Mouse (Mus musculus) neural tube, embryonic 15.5 days (tissue): ENCODE data around the gene Erf. TPM values are rescaled to one million over a fixed set of nuclear protein-coding genes. Genes with fewer than 3 reads are reported as not detected.

Experiments
- ATAC-seq: fragments of 200-750 bp; cut with Nextera tagmentation; 2 replicates; pipeline ENCODE4 v1.8.0; 2017; ENCODE audit warnings: mild to moderate bottlenecking, moderate TSS enrichment, moderate library complexity; ENCODE audit not compliant: low FRiP score
- H3K27ac ChIP-seq: fragments of 300-500 bp; sonication (generic); replicated peaks from 2 replicates; pipeline ENCODE4 v1.5.1; 2015; ENCODE audit warnings: mild to moderate bottlenecking, inconsistent platforms
- H3K27me3 ChIP-seq: fragments of 300-500 bp; sonication (generic); replicated peaks from 2 replicates; pipeline ENCODE4 v1.6.1; 2015; ENCODE audit warnings: inconsistent platforms
- H3K36me3 ChIP-seq: fragments of 300-500 bp; sonication (generic); 2 replicates; pipeline ENCODE4 v1.6.1; 2015; ENCODE audit warnings: inconsistent platforms
- H3K4me1 ChIP-seq: fragments of 300-500 bp; sonication (generic); 2 replicates; pipeline ENCODE4 v1.6.1; 2015; ENCODE audit warnings: inconsistent platforms
- H3K4me2 ChIP-seq: fragments of 300-500 bp; sonication (generic); 2 replicates; pipeline ENCODE4 v1.6.1; 2015; ENCODE audit warnings: inconsistent platforms, mild to moderate bottlenecking, moderate library complexity
- H3K4me3 ChIP-seq: fragments of 300-500 bp; sonication (generic); replicated peaks from 2 replicates; pipeline ENCODE4 v1.5.1; 2015; ENCODE audit warnings: mild to moderate bottlenecking, inconsistent platforms
- H3K9ac ChIP-seq: fragments of 300-500 bp; sonication (generic); replicated peaks from 2 replicates; pipeline ENCODE4 v1.6.1; 2015; ENCODE audit warnings: mild to moderate bottlenecking, inconsistent platforms
- H3K9me3 ChIP-seq: fragments of 300-500 bp; sonication (generic); replicated peaks from 2 replicates; pipeline ENCODE4 v1.6.1; 2016; ENCODE audit warnings: inconsistent platforms
- WGBS: fragments of 180-500 bp; shearing (Covaris S2); methylation state at CpG from one replicate; pipeline ENCODE4 v1.1.7; 2015; ENCODE audit warnings: mixed read lengths; 5-methylcytosine and 5-hydroxymethylcytosine counted together
- polyA plus RNA-seq: library from polyadenylated mRNA; unstranded; fragments of >200 nt; fragmentation: Nextera tagmentation; extraction: Ambion mirVana; gene quantifications from 2 replicates; pipeline ENCODE4 v1.2.1, GENCODE M21; 2015

Erf gene
- polyA plus RNA-seq, 1 experiment from 2014 or later, result 3.7 TPM

GRCm38 (mm10) chr7:25214172-25214571 lies 36.4 kb downstream of the Erf start:
- WGBS, result 90% methylated on average over 2 of the region's 2 CpGs
- Histone ChIP-seq H3K9ac (no peak overlapping the region), H3K36me3 (peaks cover 53% of the 10 kb centered on the region), H3K4me3 (no peak overlapping the region), H3K4me2 (no peak overlapping the region), H3K4me1 (peaks cover 14% of the 10 kb centered on the region), H3K27ac (no peak overlapping the region), H3K9me3 (no peaks in the 10 kb centered on the region), H3K27me3 (no peaks in the 10 kb centered on the region)
- no peak for ATAC-seq

GRCm38 (mm10) chr7:25213099-25213498 lies 37.5 kb downstream of the Erf start:
- no peaks in the 10 kb centered on the region for H3K27me3 ChIP-seq
- no peaks in the 10 kb centered on the region for H3K9me3 ChIP-seq
- H3K36me3 ChIP-seq, result peaks cover 62% of the 10 kb centered on the region
- no peak overlapping the region for H3K27ac ChIP-seq
- H3K4me3 ChIP-seq, result no peak overlapping the region
- peaks cover 6% of the 10 kb centered on the region for H3K4me1 ChIP-seq
- H3K9ac ChIP-seq, result no peak overlapping the region
- 77% methylated on average over 3 of the region's 3 CpGs for WGBS
- no peak for ATAC-seq
- H3K4me2 ChIP-seq, result no peak overlapping the region

- Histone ChIP-seq H3K4me1 (no peaks in the 10 kb centered on the region), H3K9me3 (no peaks in the 10 kb centered on the region), H3K36me3 (peaks cover 69% of the 10 kb centered on the region), H3K9ac (no peak overlapping the region), H3K27ac (no peak overlapping the region), H3K4me3 (no peak overlapping the region), H3K4me2 (no peak overlapping the region), H3K27me3 (no peaks in the 10 kb centered on the region)
- no peak for ATAC-seq
- WGBS, result 90% methylated on average over 4 of the region's 4 CpGs
These were observed 40.1 kb downstream of the Erf start for GRCm38 (mm10) chr7:25210482-25210881.

GRCm38 (mm10) chr7:25209161-25209622 lies 41.4 kb downstream of the Erf start:
- no peak for ATAC-seq
- no peaks in the 10 kb centered on the region for H3K4me1 ChIP-seq
- H3K36me3 ChIP-seq, result peaks cover 70% of the 10 kb centered on the region

GRCm38 (mm10) chr7:25206094-25206830 lies 44.3 kb downstream of the Erf start:
- H3K27me3 ChIP-seq, result no peaks in the 10 kb centered on the region
- no peak overlapping the region for H3K4me2 ChIP-seq
- no peak overlapping the region for H3K27ac ChIP-seq
- H3K4me1 ChIP-seq, result no peaks in the 10 kb centered on the region
- ATAC-seq, result no peak
- H3K36me3 ChIP-seq, result peaks cover 73% of the 10 kb centered on the region
- H3K4me3 ChIP-seq, result no peak overlapping the region
- H3K9ac ChIP-seq, result no peak overlapping the region
- WGBS, result 91% methylated on average over 16 of the region's 16 CpGs
- no peaks in the 10 kb centered on the region for H3K9me3 ChIP-seq

More at GRCm38 (mm10) chr7:25209161-25209622, 41.4 kb downstream of the Erf start:
- Histone ChIP-seq H3K27ac (no peak overlapping the region), H3K9ac (no peak overlapping the region), H3K9me3 (no peaks in the 10 kb centered on the region), H3K27me3 (no peaks in the 10 kb centered on the region), H3K4me2 (no peak overlapping the region), H3K4me3 (no peak overlapping the region)
- WGBS, result 79% methylated on average over 3 of the region's 3 CpGs

GRCm38 (mm10) chr7:25205355-25206093 lies 45.0 kb downstream of the Erf start:
- 82% methylated on average over 16 of the region's 16 CpGs for WGBS

GRCm38 (mm10) chr7:25203624-25204023 lies 46.9 kb downstream of the Erf start:
- H3K4me1 ChIP-seq, result no peaks in the 10 kb centered on the region
- no peak overlapping the region for H3K9ac ChIP-seq
- H3K27me3 ChIP-seq, result no peaks in the 10 kb centered on the region
- H3K4me3 ChIP-seq, result no peak overlapping the region
- WGBS, result 93% methylated on average over 20 of the region's 20 CpGs
- no peak overlapping the region for H3K4me2 ChIP-seq
- H3K27ac ChIP-seq, result no peak overlapping the region
- H3K9me3 ChIP-seq, result no peaks in the 10 kb centered on the region
- no peak for ATAC-seq
- H3K36me3 ChIP-seq, result peaks cover 62% of the 10 kb centered on the region

More at GRCm38 (mm10) chr7:25205355-25206093, 45.0 kb downstream of the Erf start:
- H3K4me2 ChIP-seq, result no peak overlapping the region
- no peaks in the 10 kb centered on the region for H3K27me3 ChIP-seq
- no peak overlapping the region for H3K4me3 ChIP-seq
- H3K27ac ChIP-seq, result no peak overlapping the region
- no peaks in the 10 kb centered on the region for H3K9me3 ChIP-seq
- ATAC-seq, result no peak
- H3K4me1 ChIP-seq, result no peaks in the 10 kb centered on the region
- no peak overlapping the region for H3K9ac ChIP-seq
- peaks cover 68% of the 10 kb centered on the region for H3K36me3 ChIP-seq

GRCm38 (mm10) chr7:25197384-25198018 lies 53.1 kb downstream of the Erf start:
- Histone ChIP-seq H3K4me1 (no peaks in the 10 kb centered on the region), H3K36me3 (peaks cover 25% of the 10 kb centered on the region), H3K9ac (no peak overlapping the region), H3K27me3 (no peaks in the 10 kb centered on the region), H3K4me3 (no peak overlapping the region), H3K27ac (no peak overlapping the region), H3K4me2 (no peak overlapping the region), H3K9me3 (no peaks in the 10 kb centered on the region)
- WGBS, result 75% methylated on average over 10 of the region's 10 CpGs
- ATAC-seq, result no peak

GRCm38 (mm10) chr7:25196107-25196506 lies 54.5 kb downstream of the Erf start:
- Histone ChIP-seq H3K36me3 (peaks cover 13% of the 10 kb centered on the region; the same call in 1 of the 2 replicates), H3K9me3 (no peaks in the 10 kb centered on the region), H3K4me2 (no peak overlapping the region), H3K9ac (no peak overlapping the region), H3K4me3 (no peak overlapping the region), H3K27ac (no peak overlapping the region), H3K27me3 (no peaks in the 10 kb centered on the region), H3K4me1 (no peaks in the 10 kb centered on the region)
- ATAC-seq, result no peak
- WGBS, result 86% methylated on average over 9 of the region's 9 CpGs

- H3K9ac ChIP-seq, result no peak overlapping the region
- ATAC-seq, result no peak
- H3K4me2 ChIP-seq, result no peak overlapping the region
- 70% methylated on average over 3 of the region's 3 CpGs for WGBS
- peaks cover 11% of the 10 kb centered on the region; the same call in 1 of the 2 replicates for H3K36me3 ChIP-seq
- no peaks in the 10 kb centered on the region for H3K27me3 ChIP-seq
- no peak overlapping the region for H3K4me3 ChIP-seq
- no peak overlapping the region for H3K27ac ChIP-seq
- no peaks in the 10 kb centered on the region for H3K9me3 ChIP-seq
- H3K4me1 ChIP-seq, result no peaks in the 10 kb centered on the region
These were observed 55.4 kb downstream of the Erf start for GRCm38 (mm10) chr7:25195148-25195547.
